Mouse (Mus musculus) left cerebral cortex, postnatal 36 days (tissue): ENCODE measurements at regions not wholly inside any gene's neighbourhood (a gene's known extent, or its start where the extent isn't known, plus 50 kb on each side); places are given as distances from the start of the nearest gene placed in this dataset.
A peak's percentile ranks its signal among the peaks of the same experiment; 100 is the strongest.

ENCODE experiments used
- DNase-seq, 2 experiments: peaks; one replicate each; pipeline ENCODE4 v3.0.0; 2021 to 2022; ENCODE audit warnings: low spot score in 2 of 2, mixed read lengths in 1 of 2
- intact Hi-C: fragments of 180-260 bp; cut with DNase I; formaldehyde crosslinking; loops from one replicate; pipeline ENCODE4 v1.15.1; 2025

- no peak for DNase-seq
- intact Hi-C loops, result no loop called here
Observed at GRCm38 (mm10) chr2:178867086-178867485, 436.8 kb downstream of the Cdh26 start.

GRCm38 (mm10) chr2:178869160-178869559 lies 438.8 kb downstream of the Cdh26 start:
- no peak for DNase-seq
- intact Hi-C loops, result no loop called here

- DNase-seq, result no peak
- intact Hi-C loops, result no loop called here
Observed at GRCm38 (mm10) chr2:178878436-178878835, 448.1 kb downstream of the Cdh26 start.

GRCm38 (mm10) chr2:178885686-178886085 lies 455.4 kb downstream of the Cdh26 start:
- intact Hi-C loops, result no loop called here

GRCm38 (mm10) chr2:178888704-178889103 lies 458.4 kb downstream of the Cdh26 start:
- intact Hi-C loops, result no loop called here
- DNase-seq, result no peak

More at GRCm38 (mm10) chr2:178885686-178886085, 455.4 kb downstream of the Cdh26 start:
- DNase-seq, result peak in 1 of 2 experiments; percentile 7

DNA sequence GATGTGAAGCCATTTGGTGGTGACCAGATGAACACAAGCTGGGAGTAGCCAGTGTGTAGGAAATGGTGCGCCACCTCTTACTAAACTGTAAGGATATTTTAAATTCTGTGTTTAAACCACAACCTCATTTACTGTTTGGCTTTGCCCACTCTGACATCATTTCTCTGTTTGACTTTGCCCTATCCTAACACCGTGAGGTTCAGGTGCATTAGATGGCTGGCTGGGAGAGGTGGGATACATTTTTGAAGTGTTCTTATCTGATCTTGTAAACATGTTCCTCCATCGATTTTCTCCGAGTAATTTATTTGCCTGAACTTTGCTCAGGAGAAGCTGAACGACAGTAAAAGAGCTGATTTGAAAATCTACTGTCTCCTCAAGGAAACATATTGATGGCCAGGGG lies 472.1 kb downstream of the Cdh26 start:
- intact Hi-C loops, result no loop called here
- no peak for DNase-seq

DNA sequence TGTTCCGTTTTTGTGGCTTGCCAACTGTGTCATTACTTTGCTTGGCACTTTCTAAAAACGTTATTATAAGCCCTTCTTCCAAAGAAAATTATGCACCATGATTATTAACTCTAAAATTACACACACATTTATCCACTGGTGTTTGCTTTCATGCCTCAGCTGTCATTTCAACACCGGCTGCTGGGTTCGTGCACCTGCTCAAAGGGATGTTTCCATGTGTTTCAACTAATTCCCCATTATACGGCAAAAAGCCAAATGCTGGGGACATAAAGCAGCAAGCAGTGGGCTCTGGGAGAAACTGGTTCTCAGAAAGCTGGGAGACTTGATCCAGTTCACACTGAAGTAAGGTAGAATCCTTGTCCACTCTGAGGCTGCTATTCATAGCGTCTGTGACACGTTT lies 479.0 kb downstream of the Cdh26 start:
- intact Hi-C loops, result no loop called here
- DNase-seq, result no peak

GRCm38 (mm10) chr2:178911646-178912045 lies 481.3 kb downstream of the Cdh26 start:
- intact Hi-C loops, result no loop called here
- no peak for DNase-seq

DNA sequence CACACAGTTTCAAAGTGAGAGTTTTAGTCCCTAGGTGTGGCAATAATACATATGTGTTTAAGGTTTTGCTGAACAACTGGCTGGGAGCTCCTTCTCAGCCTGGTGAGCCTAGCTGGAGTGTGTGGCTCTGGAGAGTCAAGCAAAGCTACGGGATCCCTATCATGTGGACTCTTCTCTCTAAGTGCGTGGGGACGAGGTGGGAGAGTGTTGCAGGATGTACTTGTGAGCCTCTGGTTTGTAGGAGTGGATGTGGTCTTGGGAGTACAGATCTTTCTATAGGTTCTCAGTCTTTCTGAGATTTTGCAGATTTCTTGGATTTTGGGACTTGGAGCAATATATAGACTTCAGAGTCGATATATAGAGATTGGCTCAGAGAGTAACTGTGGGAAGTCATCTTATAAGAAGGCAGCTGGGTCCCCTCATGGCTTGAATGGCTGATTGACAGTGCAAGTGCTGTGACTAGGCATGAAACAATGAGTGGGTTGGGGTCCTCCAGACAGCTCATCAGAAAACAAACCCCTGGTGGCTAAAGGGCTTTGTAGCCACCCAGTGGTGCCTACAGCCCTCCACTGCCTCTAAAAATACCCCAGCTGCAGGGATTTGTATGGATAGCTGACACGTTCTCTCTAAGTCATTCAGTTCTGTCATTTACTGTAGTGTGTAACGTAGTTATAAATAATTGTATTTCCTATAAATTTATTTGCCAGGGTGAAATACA lies 486.1 kb downstream of the Cdh26 start:
- DNase-seq, result no peak

GRCm38 (mm10) chr2:178924456-178925115 lies 494.3 kb downstream of the Cdh26 start:
- no peak for DNase-seq
- intact Hi-C loops, result no loop called here

More for the DNA sequence above, 486.1 kb downstream of the Cdh26 start:
- intact Hi-C loops, result no loop called here

GRCm38 (mm10) chr2:178927038-178927660 lies 496.8 kb downstream of the Cdh26 start:
- DNase-seq, result no peak
- intact Hi-C loops, result no loop called here

DNA sequence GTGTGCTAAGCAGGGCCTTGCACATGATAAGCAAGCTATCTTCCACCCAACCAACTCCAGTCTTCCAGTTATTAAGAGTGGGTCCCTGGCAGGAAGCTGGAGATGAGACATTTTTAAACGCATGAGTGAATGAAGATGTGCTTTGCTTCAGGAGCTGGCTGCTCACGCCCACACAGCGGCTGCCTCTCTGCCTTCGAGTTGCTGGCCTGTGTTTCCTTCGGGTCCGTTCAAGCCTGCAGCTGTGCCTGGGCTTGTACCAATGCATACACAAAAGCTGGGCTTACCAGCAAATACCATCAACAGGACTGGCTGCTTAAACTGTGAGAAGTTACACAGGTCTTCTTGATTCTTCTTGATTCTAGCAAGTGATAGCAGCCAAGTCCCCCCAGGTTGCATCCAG lies 498.7 kb downstream of the Cdh26 start:
- peak; percentile 39 to 55 for DNase-seq
- intact Hi-C loops, result no loop called here

DNA sequence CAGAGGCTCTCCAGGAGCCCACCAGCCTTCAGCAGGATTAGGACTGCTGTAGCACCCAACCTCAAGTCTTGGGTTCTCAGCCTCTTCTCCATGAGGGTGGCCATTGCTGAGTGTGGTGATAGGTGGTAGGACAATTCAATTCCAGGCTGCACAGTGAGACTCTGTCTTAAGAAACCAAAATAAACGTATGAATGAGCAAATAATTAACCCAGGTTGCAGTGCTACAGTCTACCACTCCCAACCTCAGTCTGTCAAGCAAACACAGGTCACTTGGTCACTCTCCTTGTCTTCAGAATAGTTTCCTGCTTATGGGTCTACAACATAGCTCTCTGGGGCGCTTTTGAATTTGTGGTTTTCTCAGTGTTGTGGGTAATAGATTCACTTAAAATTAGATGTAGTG lies 499.8 kb downstream of the Cdh26 start:
- intact Hi-C loops, result no loop called here
- DNase-seq, result no peak

DNA sequence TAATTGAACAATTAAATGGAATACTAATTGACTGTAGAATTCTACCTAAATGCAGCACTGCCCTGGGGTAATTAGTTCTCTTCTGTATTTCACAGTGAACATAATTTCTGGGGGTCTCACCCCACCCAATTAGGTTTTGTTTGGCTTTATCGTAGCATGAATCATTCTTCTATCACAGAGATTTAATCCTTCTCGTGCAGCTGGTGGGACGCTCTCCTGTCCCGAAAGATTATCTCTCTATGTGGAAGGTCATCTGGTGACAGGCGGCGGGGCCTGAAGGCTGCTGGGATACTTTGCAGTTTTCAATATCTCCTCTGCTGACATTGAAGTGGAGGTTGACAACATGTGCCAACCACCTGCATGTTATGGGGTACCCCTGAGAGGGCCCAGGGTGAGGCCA lies 493.8 kb upstream of the Cdh4 start:
- DNase-seq, result no peak
- intact Hi-C loops, result no loop called here

DNA sequence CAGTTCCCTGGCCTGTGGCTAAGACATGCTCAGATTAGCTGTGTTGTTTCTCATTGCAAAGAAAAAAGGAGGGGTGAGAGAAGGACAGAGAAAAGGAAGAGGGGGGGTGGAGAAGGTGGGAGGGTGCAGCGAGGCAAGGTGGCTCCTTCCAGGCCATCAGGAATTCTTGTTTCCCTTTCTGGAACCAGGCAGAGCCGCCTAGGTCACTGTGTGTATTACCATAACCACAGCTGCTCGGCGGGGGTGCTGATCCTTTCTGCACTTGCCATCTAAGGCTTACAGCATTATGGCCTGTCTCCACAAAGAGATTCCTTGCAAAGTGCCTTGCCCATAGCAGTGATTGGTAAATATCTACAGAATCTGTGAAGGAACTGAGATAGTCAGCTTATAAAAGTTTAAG lies 493.1 kb upstream of the Cdh4 start:
- DNase-seq, result no peak
- intact Hi-C loops, result no loop called here

- intact Hi-C loops, result no loop called here
- no peak for DNase-seq
Observed at GRCm38 (mm10) chr2:178950304-178950703, 491.9 kb upstream of the Cdh4 start.

- DNase-seq, result no peak
- intact Hi-C loops, result no loop called here
Observed at GRCm38 (mm10) chr2:178954420-178955067, 487.7 kb upstream of the Cdh4 start.

DNA sequence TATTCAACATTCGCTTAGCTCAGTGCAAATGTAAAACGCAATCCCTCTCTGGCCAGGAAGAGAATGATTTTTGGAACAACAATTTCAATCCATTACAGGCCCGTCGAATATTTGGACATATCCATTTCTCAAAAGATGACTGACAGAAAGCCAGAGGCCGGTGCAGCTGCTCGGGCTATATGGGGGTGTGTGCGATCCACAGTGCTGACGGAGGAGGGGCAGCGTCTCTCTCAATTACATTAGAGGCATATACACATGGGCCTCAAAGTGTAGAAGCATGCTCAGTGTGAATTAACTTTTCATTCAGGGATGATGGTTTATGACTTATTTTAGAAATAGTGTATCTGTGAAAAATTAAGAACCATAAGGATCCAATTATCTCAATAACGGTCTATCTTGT lies 483.4 kb upstream of the Cdh4 start:
- intact Hi-C loops, result no loop called here
- no peak for DNase-seq

GRCm38 (mm10) chr2:178959603-178960002 lies 482.6 kb upstream of the Cdh4 start:
- intact Hi-C loops, result no loop called here
- no peak for DNase-seq

- intact Hi-C loops, result no loop called here
Observed at GRCm38 (mm10) chr2:178967584-178968365, 474.5 kb upstream of the Cdh4 start.

More at GRCm38 (mm10) chr2:178967584-178968365, 474.5 kb upstream of the Cdh4 start:
- no peak for DNase-seq
